17 mouse cellular contexts compared by ENCODE assay signal in genomic region chr17:84372411-84373045, GRCm38 (mm10).
"Had no signal": no experiment of that assay in that cellular context is flagged by ENCODE, and none has a peak within 500 bp of the region (broad histone marks: within the 10 kb centered on the region; RNA-seq: fewer than 3 reads in every experiment).

No protein-coding gene starts in this region.

- H3K27me3 ChIP-seq: limb, embryonic 13.5 days; megakaryocyte, embryonic 14.5 days; midbrain, embryonic 15.5 days; neural tube, embryonic 12.5 days had no signal

- H3K27ac ChIP-seq: kidney, postnatal 0 days; layer of hippocampus, adult 2 months; limb, embryonic 13.5 days; liver, embryonic 14.5 days; macrophage; midbrain, embryonic 15.5 days; neural tube, embryonic 12.5 days had no signal

- H3K4me2 ChIP-seq: limb, embryonic 13.5 days; midbrain, embryonic 11.5 days; midbrain, embryonic 15.5 days; neural tube, embryonic 12.5 days had no signal

- DNase-seq: kidney, adult 11 months; kidney, adult 9 months; kidney, postnatal 4 days; lung, adult 2 months; lung, postnatal 10 days; retina, postnatal 1 day; right cerebral cortex, postnatal 4 days; spleen, adult 18-20 months had no signal

- H3K9ac ChIP-seq: limb, embryonic 13.5 days; liver, embryonic 14.5 days; midbrain, embryonic 15.5 days; neural tube, embryonic 12.5 days had no signal

- H3K4me1 ChIP-seq: neural tube, embryonic 12.5 days had no signal

- H3K4me3 ChIP-seq: layer of hippocampus, adult 2 months; limb, embryonic 13.5 days; megakaryocyte, embryonic 14.5 days; midbrain, embryonic 15.5 days; neural tube, embryonic 12.5 days had no signal

- H3K36me3 ChIP-seq: midbrain, embryonic 15.5 days; neural tube, embryonic 12.5 days had no signal

- ATAC-seq: midbrain, embryonic 15.5 days had no signal

- H3K9me3 ChIP-seq: limb, embryonic 13.5 days; megakaryocyte, embryonic 14.5 days; midbrain, embryonic 15.5 days; neural tube, embryonic 12.5 days had no signal
